Mouse (Mus musculus): ENCODE data around the gene Rundc1. TPM values are rescaled to one million over a fixed set of nuclear protein-coding genes. Genes with fewer than 3 reads are reported as not detected.
"Not testable (repeated sequence)": the region's sequence is repeated elsewhere in the genome, so short reads cannot be mapped to it uniquely, and the experiment has no call there.

Gene Rundc1
- polyA plus RNA-seq, 1 experiment from 2014 or later: 24.1 TPM

DNA sequence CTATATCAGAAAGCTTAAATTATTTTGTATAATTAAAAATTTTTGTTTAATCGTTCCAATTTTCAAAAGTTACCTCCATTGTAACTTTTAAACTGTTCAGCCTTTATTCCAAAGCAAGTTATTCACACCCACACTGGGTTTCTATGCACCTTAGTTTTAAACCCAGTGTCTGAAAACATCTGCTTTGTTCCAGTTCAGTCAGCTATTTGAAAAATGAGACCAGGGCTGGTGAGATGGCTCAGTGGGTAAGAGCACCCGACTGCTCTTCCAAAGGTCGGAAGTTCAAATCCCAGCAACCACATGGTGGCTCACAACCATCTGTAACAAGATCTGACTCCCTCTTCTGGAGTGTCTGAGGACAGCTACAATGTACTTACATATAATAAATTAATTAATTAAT lies 13.1 kb downstream of the Rundc1 start:
- peaks cover 32% of the 10 kb centered on the region for H3K36me3 ChIP-seq (replicated peaks; ENCODE audit: control insufficient read depth, insufficient read depth)
- not testable (repeated sequence) for H3K27ac ChIP-seq; H3K9ac ChIP-seq; H3K4me1 ChIP-seq (replicated peaks; ENCODE audit: control insufficient read depth, insufficient read depth, low read length); H3K4me3 ChIP-seq (replicated peaks; ENCODE audit: low read length); H3K27me3 ChIP-seq (ENCODE audit: control insufficient read depth, insufficient read depth, low read length); H3K4me2 ChIP-seq (replicated peaks); ATAC-seq (ENCODE audit: low FRiP score); H3K9me3 ChIP-seq (ENCODE audit: control insufficient read depth, low read length); DNase-seq (ENCODE audit: low spot score)
- 52% methylated on average over 3 of the region's 3 CpGs for WGBS

GRCm38 (mm10) chr11:101441450-101442126 lies 16.7 kb downstream of the Rundc1 start:
- not testable (repeated sequence) for ATAC-seq (ENCODE audit: low FRiP score); H3K9ac ChIP-seq; H3K9me3 ChIP-seq (ENCODE audit: control insufficient read depth, low read length); DNase-seq (ENCODE audit: low spot score); H3K27me3 ChIP-seq (ENCODE audit: control insufficient read depth, insufficient read depth, low read length); H3K27ac ChIP-seq
- WGBS: 44% methylated on average over 15 of the region's 15 CpGs
- H3K36me3 ChIP-seq (replicated peaks; ENCODE audit: control insufficient read depth, insufficient read depth): peaks cover 31% of the 10 kb centered on the region
- H3K4me1 ChIP-seq (replicated peaks; ENCODE audit: control insufficient read depth, insufficient read depth, low read length): peaks cover 14% of the 10 kb centered on the region
- H3K4me2 ChIP-seq (replicated peaks): peak overlapping the region; percentile 38
- peak overlapping the region; percentile 18 for H3K4me3 ChIP-seq (replicated peaks; ENCODE audit: low read length)

GRCm38 (mm10) chr11:101442127-101442693 lies 17.3 kb downstream of the Rundc1 start, which contains the start of gene Rpl27:
Gene Rpl27, plus strand, starts transcription at chr11:101442298.
- peak within 1 kb of the TSS; percentile 94 for H3K27ac ChIP-seq
- whole genome bisulfite sequencing: 0% methylated on average over 42 of the region's 42 CpGs
- H3K4me2 ChIP-seq (replicated peaks): peak within 1 kb of the TSS; percentile 97
- peak within 1 kb of the TSS; percentile 77 for H3K4me3 ChIP-seq (replicated peaks; ENCODE audit: low read length)
- H3K27me3 ChIP-seq (ENCODE audit: control insufficient read depth, insufficient read depth, low read length): no peaks in the 10 kb centered on the region
- peaks cover 31% of the 10 kb centered on the region for H3K36me3 ChIP-seq (replicated peaks; ENCODE audit: control insufficient read depth, insufficient read depth)
- peaks cover 14% of the 10 kb centered on the region for H3K4me1 ChIP-seq (replicated peaks; ENCODE audit: control insufficient read depth, insufficient read depth, low read length)
- peak; percentile 98 for DNase-seq (ENCODE audit: low spot score)
- H3K9me3 ChIP-seq (ENCODE audit: control insufficient read depth, low read length): no peaks in the 10 kb centered on the region
- peak within 1 kb of the TSS; percentile 93 for H3K9ac ChIP-seq
- ATAC-seq (ENCODE audit: low FRiP score): peak; percentile 100

DNA sequence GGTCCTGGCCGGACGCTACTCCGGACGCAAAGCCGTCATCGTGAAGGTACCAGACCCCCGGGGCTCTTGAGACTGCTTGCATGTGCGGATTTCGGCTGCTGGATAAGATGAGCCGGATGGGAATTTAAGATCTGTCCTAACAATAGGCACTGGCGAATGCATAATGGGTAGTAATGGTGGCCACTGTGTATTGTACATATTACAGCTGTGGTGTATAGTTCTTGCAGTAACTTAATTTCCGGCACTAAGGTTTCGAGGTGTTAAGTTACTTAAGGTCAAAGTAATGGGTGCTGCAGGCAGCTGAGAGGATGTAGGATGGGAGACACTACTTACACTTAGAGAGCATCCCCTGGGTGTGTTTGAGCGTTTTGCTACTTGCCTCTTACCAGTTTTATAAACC lies 17.9 kb downstream of the Rundc1 start:
- peak overlapping the region; percentile 97 for H3K4me2 ChIP-seq (replicated peaks)
- peak; percentile 1; the same call in 1 of the 2 replicates for ATAC-seq (ENCODE audit: low FRiP score)
- 2% methylated on average over 14 of the region's 14 CpGs for WGBS
- peaks cover 14% of the 10 kb centered on the region for H3K4me1 ChIP-seq (replicated peaks; ENCODE audit: control insufficient read depth, insufficient read depth, low read length)
- H3K4me3 ChIP-seq (replicated peaks; ENCODE audit: low read length): peak overlapping the region; percentile 77
- no peak for DNase-seq (ENCODE audit: low spot score)
- peak overlapping the region; percentile 93 for H3K9ac ChIP-seq
- H3K27ac ChIP-seq: peak overlapping the region; percentile 94
- peaks cover 31% of the 10 kb centered on the region for H3K36me3 ChIP-seq (replicated peaks; ENCODE audit: control insufficient read depth, insufficient read depth)
- no peaks in the 10 kb centered on the region for H3K9me3 ChIP-seq (ENCODE audit: control insufficient read depth, low read length)
- no peaks in the 10 kb centered on the region for H3K27me3 ChIP-seq (ENCODE audit: control insufficient read depth, insufficient read depth, low read length)

DNA sequence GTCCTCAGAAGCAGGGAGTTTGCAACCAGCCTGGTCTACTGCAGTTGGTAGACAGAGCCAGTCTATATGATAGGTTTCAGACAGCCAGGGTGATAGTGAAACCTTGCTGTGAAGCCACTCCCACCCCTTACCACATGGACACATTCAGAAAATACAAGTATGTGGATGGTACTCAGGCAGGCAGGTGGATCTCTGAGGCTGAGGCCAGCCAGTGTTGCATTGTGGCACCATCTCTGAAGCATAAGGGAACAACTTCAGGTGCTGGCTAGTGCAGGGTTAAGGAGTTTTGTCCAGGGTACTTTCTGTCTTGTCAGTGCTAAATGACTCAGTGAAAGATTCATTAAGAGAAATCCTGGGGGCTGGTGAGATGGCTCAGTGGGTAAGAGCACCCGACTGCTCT lies 21.4 kb downstream of the Rundc1 start:
- no peak for ATAC-seq (ENCODE audit: low FRiP score)
- Histone ChIP-seq H3K4me2 (replicated peaks) (no peak overlapping the region), H3K9ac (no peak overlapping the region), H3K27me3 (ENCODE audit: control insufficient read depth, insufficient read depth, low read length) (no peaks in the 10 kb centered on the region), H3K9me3 (ENCODE audit: control insufficient read depth, low read length) (no peaks in the 10 kb centered on the region), H3K4me3 (replicated peaks; ENCODE audit: low read length) (no peak overlapping the region), H3K36me3 (replicated peaks; ENCODE audit: control insufficient read depth, insufficient read depth) (peaks cover 31% of the 10 kb centered on the region), H3K27ac (no peak overlapping the region), H3K4me1 (replicated peaks; ENCODE audit: control insufficient read depth, insufficient read depth, low read length) (peaks cover 14% of the 10 kb centered on the region)
- DNase-seq (ENCODE audit: low spot score): no peak
- WGBS: 86% methylated on average over 1 of the region's 1 CpGs

- H3K4me2 ChIP-seq (replicated peaks); H3K27me3 ChIP-seq (ENCODE audit: control insufficient read depth, insufficient read depth, low read length); H3K4me3 ChIP-seq (replicated peaks; ENCODE audit: low read length); H3K27ac ChIP-seq; H3K9me3 ChIP-seq (ENCODE audit: control insufficient read depth, low read length); ATAC-seq (ENCODE audit: low FRiP score); H3K9ac ChIP-seq; DNase-seq (ENCODE audit: low spot score): not testable (repeated sequence)
- H3K36me3 ChIP-seq (replicated peaks; ENCODE audit: control insufficient read depth, insufficient read depth): peaks cover 31% of the 10 kb centered on the region
- 96% methylated on average over 8 of the region's 8 CpGs for WGBS
- peaks cover 14% of the 10 kb centered on the region for H3K4me1 ChIP-seq (replicated peaks; ENCODE audit: control insufficient read depth, insufficient read depth, low read length)
Observed at GRCm38 (mm10) chr11:101446860-101447259, 22.0 kb downstream of the Rundc1 start.

DNA sequence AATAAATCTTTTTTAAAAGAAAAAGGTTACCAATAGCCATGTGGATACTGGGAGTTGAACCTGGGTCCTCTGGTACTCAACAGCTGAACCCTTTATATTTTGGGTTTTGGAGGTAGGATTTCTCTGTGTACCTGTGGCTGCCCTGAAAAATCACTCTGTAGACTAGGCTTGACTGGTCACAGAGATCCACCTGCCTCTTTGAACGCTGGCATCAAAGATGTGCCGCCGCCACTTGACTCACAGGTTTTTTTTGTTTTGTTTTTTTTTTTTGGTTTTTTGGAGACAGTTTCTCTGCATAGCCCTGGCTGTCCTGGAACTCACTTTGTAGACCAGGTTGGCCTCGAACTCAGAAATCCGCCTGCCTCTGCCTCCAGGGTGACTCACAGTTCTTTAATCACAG lies 22.9 kb downstream of the Rundc1 start:
- peaks cover 14% of the 10 kb centered on the region for H3K4me1 ChIP-seq (replicated peaks; ENCODE audit: control insufficient read depth, insufficient read depth, low read length)
- H3K9ac ChIP-seq: no peak overlapping the region
- 85% methylated on average over 5 of the region's 5 CpGs for WGBS
- H3K4me2 ChIP-seq (replicated peaks): no peak overlapping the region
- H3K36me3 ChIP-seq (replicated peaks; ENCODE audit: control insufficient read depth, insufficient read depth): peaks cover 31% of the 10 kb centered on the region
- no peak for DNase-seq (ENCODE audit: low spot score)
- H3K27ac ChIP-seq: no peak overlapping the region
- no peaks in the 10 kb centered on the region for H3K27me3 ChIP-seq (ENCODE audit: control insufficient read depth, insufficient read depth, low read length)
- H3K4me3 ChIP-seq (replicated peaks; ENCODE audit: low read length): no peak overlapping the region
- no peak for ATAC-seq (ENCODE audit: low FRiP score)
- no peaks in the 10 kb centered on the region for H3K9me3 ChIP-seq (ENCODE audit: control insufficient read depth, low read length)

- WGBS: 38% methylated on average over 10 of the region's 10 CpGs
- no peak within 1 kb of the TSS for H3K27ac ChIP-seq
Observed at GRCm38 (mm10) chr11:101448274-101448746, 23.4 kb downstream of the Rundc1 start, which contains the start of gene Ifi35. Gene Ifi35, plus strand, starts transcription at chr11:101448407.

DNA sequence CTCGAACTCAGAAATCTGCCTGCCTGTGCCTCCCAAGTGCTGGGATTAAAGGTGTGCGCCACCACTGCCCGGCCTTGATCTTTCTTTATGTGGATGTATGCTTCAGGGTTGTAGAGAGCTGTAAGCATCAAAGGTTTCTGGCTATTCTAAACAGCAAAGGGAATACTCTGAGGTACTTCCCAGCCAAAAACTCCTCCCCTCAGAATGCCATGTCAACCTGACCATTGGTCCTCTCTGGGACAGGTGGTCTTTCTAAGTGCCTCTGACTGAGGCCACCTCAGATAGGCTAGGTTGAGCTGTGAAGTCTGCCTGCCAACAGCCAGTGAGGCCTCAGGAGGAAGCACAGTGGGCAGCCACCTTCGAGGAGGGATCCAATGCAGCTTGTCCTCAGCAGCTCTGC lies 24.0 kb downstream of the Rundc1 start:
- 88% methylated on average over 4 of the region's 4 CpGs for WGBS
- H3K9ac ChIP-seq: no peak overlapping the region
- H3K27ac ChIP-seq: no peak overlapping the region
- H3K4me1 ChIP-seq (replicated peaks; ENCODE audit: control insufficient read depth, insufficient read depth, low read length): peaks cover 4% of the 10 kb centered on the region; the same call in 1 of the 2 replicates
- no peak overlapping the region for H3K4me3 ChIP-seq (replicated peaks; ENCODE audit: low read length)
- no peak for DNase-seq (ENCODE audit: low spot score)
- no peak for ATAC-seq (ENCODE audit: low FRiP score)
- H3K4me2 ChIP-seq (replicated peaks): no peak overlapping the region
- no peaks in the 10 kb centered on the region for H3K27me3 ChIP-seq (ENCODE audit: control insufficient read depth, insufficient read depth, low read length)
- H3K36me3 ChIP-seq (replicated peaks; ENCODE audit: control insufficient read depth, insufficient read depth): peaks cover 23% of the 10 kb centered on the region
- H3K9me3 ChIP-seq (ENCODE audit: control insufficient read depth, low read length): no peaks in the 10 kb centered on the region

More at GRCm38 (mm10) chr11:101448274-101448746, 23.4 kb downstream of the Rundc1 start, which contains the start of gene Ifi35:
- H3K4me3 ChIP-seq (replicated peaks; ENCODE audit: low read length): no peak within 1 kb of the TSS; the same call in 1 of the 2 replicates
- peak within 1 kb of the TSS; percentile 21 for H3K4me2 ChIP-seq (replicated peaks)
- DNase-seq (ENCODE audit: low spot score) (no peak), ATAC-seq (ENCODE audit: low FRiP score) (no peak)
- peaks cover 10% of the 10 kb centered on the region for H3K4me1 ChIP-seq (replicated peaks; ENCODE audit: control insufficient read depth, insufficient read depth, low read length)
- H3K9ac ChIP-seq: no peak within 1 kb of the TSS
- no peaks in the 10 kb centered on the region for H3K27me3 ChIP-seq (ENCODE audit: control insufficient read depth, insufficient read depth, low read length)
- H3K9me3 ChIP-seq (ENCODE audit: control insufficient read depth, low read length): no peaks in the 10 kb centered on the region
- H3K36me3 ChIP-seq (replicated peaks; ENCODE audit: control insufficient read depth, insufficient read depth): peaks cover 29% of the 10 kb centered on the region
